Mouse (Mus musculus) 3134 (cell line): Measurements from ENCODE around the gene Sertad1.

ENCODE experiments used
- DNase-seq: peaks from one replicate; pipeline ENCODE4 v3.0.0-alpha.2; 2011; ENCODE audit warnings: low spot score; ENCODE audit not compliant: insufficient read length; ENCODE audit errors: extremely low read depth

The Sertad1 gene

DNA sequence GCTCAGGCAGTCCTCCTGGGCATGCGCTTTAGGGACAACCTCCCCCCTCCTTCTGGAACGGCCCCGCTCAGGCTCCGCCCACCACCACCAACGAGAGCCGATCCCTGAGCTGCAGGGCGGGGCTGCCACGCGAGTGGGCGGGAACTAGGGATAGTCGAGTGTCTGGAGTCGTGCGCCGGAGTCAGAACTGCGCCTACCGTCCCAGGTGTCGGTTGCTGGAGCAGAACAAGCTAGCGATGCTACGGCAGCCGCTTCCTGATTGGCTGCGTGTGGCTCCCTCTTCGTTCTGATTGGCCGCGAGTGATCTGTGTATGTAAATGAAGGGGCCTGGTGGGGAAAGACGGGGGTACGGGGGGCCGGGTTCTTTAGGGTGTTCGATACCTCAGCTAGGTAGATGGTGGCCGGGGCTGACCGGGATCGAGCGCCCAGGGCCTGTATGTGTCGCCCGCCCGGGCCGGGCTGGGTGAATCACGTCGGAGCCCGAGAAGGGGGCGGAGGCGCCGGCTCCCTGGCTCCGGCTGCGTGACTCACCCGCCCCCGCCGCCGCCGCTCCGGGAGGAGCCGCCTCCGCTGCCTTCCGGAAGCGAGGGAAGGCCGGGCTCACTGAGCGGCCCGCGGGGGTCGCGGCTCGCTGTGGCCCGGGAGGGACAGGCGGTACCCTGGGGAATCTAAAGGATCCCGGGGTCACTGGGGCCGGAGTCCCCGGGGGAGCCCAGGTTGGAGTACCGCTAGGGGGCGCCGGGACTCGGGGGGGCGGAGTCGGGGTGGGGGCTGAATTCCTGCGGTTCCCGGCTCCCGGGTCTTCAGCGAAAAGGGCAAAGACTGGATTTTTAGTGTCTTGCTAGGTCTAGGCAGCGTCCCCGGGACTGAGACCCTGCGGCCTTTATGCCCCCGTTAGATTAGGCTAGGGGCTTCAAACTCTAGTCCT is at the start of gene Sertad1:
Gene Sertad1, plus strand, starts transcription at position 141 of the 928 bp plus-strand sequence.
- peak; percentile 99 for DNase-seq

DNA sequence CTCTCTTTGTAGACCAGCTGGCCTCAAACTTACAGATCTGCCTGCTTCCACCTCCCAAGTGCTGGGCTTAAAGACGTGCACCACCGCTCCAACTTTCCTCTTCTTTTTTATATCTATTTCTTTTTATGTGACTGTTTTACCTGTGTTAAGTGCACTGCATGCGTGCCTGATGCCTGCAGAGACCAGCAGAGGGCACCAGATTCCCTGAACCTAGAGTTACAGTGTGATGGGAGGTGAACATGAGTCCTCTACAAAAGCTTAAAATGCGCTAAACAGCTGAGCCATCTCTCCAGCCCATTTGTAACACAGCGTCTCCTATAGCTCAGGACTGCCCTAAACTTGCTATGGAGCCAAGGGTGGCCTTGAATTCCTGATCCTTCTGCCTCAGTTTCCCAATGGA is 49.2 kb upstream of the Sertad1 start:
- DNase-seq: no peak

- no peak for DNase-seq
Observed at GRCm38 (mm10) chr7:27440014-27440413, 46.7 kb upstream of the Sertad1 start.

DNA sequence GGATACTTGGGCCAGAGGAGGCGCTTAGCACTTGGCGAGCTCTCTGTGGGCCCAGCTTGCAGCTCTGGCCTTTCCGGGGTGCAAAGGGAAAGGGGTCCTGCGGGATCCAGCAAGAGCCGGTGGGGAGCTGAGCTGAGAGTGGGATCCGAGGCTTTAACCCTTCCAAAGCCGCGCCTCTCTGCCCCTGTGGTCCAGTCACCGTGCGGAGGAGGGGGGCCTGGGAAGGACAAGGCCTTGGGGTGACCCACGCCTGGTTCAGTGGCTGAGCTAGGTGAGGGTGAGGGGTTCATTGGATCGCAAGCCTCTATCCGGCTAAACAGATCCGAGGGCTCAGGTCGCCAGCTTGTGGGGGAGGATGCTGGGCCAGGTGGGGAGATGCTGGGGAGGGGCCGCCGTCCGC is 40.7 kb upstream of the Sertad1 start:
- DNase-seq: no peak

GRCm38 (mm10) chr7:27446521-27447418 is 39.9 kb upstream of the Sertad1 start:
- DNase-seq: no peak

DNA sequence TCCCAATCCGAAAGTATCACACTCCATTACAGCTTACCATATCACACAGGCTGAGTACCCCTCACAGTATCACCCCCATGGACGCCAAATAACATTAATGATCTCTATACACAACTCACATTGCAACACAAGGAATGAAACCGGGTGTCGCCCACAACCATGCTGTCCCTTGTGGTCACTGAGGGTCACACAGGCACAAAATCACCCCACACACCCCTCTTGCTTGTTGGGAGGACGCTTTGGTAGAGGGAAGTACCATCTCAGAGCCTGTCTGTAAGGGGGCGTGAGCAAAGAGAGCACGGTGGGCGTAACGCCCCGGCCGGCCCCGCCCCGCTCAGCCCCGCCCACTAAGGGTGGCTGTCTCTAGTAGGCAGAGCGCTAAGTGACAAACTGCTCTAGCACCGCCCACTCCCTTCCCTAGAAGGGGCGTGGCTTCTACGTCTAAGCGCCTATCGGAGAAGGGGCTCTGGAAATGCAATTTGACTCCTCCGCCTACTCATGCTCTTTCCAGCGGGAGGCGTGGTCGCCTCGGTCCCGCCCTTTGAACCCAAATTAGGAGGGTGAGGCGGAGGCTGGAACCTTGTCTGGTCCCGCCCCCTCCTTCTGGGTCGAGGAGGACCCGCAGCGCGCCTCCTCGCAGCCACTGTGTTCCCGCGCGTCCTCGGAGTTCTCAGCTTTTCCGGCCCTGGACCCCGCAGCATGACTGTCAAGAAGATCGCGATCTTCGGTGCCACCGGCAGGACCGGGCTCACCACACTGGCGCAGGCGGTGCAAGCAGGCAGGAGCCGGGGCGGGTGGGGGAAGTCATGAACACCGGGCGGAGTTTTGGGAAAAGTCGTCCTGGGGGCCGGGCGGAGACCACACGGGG is 39.1 kb upstream of the Sertad1 start, which contains the start of the genes Sptbn4 and Blvrb:
Gene Sptbn4, minus strand, starts transcription at position 268 of the 868 bp plus-strand sequence.
Gene Blvrb, plus strand, starts transcription at position 560 of the 868 bp plus-strand sequence.
- DNase-seq: peak; percentile 98

DNA sequence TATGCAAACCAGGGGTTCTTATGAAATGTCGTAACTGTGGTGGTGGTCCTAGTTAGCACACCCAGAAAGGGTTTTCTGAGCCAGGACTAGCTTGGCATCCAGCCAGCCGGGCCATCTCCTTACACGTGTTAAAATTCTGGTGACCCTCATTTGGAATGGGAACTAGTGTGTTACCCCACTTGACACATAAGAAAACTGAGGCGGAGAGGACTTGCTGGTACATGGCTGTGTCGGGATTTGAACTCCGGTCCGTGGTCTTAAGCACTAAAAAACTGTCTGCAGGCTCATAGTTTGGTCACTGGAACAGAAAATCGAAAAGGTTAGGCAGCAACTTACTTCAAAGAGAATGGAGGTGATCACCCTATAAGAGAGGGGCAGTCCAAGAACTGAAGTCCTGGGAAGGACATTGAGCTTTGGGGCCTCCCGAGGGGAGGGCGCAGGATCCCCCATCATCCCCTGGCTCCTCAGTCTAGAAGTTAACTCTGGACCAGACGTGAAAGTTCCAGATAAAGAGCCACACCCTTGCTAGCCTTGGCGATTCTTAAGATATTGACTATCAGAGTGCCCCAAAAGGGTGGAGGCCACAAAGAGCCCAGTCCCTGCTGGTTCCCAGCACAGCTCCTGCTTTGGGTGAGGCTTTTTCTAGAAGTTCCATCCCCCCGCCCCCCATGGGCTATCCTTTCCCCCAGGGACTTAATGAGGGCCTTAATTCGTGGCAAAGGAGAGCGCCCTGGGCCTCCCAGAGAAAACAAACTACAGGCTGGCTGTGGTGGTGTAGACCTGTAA is 38.1 kb upstream of the Sertad1 start:
- DNase-seq: peak; percentile 22

DNA sequence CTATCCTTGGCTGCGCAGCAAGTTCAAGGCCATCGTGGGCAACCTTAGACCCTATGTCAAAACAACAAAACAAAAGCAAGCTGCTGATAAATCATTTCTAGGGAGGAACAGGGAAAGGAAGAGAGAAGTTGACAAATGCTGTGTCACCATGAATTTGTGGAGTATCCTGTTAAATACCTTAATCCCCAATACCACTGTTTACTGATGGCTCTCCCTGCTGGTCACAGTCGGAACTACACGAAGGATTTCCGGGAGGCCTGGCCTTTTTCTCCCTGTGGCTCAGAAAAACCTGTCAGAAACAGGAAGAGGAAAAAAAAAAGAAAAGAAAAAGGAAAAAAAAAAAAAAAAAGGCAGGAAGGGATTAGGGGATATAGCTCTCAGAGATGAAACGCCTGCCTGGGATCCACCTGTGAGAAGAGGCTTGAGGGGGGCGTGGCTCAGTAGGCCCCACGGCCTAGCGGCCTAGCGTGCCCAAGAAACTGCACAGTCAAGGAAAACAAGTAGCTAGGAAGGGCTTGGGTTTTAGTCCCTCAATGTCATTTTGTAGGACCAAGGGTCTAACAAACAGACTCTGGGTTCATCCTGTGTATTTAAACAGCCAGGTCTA is 37.4 kb upstream of the Sertad1 start:
- DNase-seq: peak; percentile 56

- DNase-seq: no peak
Observed at GRCm38 (mm10) chr7:27451359-27451758, 35.4 kb upstream of the Sertad1 start.

- DNase-seq: no peak
Observed at GRCm38 (mm10) chr7:27452206-27452770, 34.4 kb upstream of the Sertad1 start.

DNA sequence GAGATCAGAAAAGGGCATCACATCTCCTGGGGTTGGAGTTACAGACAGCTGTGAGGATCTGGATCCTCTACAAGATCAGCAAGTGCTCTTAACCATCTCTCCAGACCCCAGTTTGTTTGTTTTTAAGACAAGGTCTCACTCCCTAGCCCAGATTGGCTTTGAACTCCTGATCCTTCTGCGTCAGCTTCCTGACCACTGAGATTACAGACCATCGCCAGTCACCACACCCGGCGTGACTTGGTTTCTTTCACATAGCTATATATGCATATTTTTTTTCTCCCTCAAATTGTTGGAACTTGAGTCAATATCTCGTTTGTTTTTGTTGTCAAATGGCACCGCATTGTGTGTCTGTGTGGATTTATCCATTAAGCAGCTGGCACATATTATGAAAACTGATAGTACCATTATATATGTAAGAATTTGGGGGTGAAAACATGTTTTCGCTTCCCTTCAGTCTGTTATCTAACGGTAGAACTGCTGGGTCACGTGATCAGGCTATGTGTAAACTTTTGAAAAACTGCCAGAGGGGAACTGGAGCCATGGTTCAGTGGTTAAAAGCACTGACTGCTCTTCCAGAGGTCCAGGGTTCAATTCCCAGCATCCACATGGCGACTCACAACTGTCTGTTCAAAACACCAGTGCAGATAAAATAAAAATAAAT is 32.1 kb upstream of the Sertad1 start:
- DNase-seq: no peak

DNA sequence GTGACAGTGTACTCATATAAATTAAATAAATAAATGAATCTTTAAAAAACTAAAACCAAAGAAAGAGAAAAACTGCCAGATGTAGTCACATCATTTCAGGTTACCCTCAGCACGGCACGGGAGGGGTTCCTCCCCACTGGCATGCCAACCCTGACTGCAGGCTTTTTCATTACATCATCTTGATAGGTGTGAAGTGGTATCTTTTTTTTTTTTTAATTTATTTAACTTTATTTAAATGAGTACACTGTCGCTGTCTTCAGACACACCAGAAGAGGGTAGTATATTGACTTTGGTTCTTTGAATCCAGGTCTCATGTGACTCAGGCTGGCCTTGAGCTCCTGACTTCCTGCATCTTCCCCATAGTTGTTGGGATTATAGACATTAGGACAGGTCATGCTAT is 31.4 kb upstream of the Sertad1 start:
- DNase-seq: no peak

- DNase-seq: no peak
Observed at GRCm38 (mm10) chr7:27458614-27459013, 28.1 kb upstream of the Sertad1 start.

DNA sequence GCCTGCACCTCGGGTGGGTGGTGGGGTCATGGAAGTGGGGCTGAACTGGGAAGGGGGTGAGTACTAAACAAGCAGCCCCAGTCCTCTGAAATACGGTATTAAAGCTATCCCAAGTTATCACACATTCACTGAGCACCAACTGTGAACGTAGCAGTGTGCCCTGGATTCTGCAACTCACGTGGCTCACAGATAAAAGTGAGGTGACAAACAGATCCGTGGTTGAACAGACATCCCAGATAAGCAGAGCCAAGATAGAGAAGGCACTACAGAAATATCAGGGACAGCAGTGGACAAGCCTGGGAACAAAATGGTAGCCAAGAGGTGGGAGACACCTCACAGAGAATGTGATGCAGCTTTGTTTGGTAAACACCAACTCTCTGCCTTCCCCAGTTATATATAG is 27.1 kb upstream of the Sertad1 start:
- DNase-seq: no peak

GRCm38 (mm10) chr7:27460477-27460876 is 26.2 kb upstream of the Sertad1 start:
- no peak for DNase-seq

DNA sequence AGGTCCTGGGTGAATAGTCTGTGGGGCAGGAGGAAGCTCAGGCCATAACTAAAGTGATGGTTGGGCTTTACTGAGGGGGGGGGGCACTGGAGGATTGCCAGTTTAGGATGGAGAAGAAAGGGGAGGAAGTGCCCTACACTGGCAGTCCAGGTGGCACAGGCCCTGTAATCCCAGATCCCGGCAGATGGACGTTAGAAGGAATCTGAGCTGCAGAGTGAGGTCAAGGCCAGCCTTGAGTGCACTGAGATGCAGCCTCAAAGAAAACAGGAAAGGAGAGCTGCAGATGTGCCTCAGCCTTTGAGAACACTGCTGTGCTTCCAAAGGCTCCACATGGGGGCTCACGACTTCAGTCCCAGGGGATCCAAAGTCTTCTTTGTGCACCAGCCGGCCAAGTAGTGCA is 19.1 kb upstream of the Sertad1 start:
- DNase-seq: no peak

- no peak for DNase-seq
Observed at GRCm38 (mm10) chr7:27471390-27472120, 15.2 kb upstream of the Sertad1 start.

- DNase-seq: no peak
Observed at GRCm38 (mm10) chr7:27472596-27472995, 14.1 kb upstream of the Sertad1 start.
